Mouse (Mus musculus) CD4-positive helper T cell, adult 2 months (primary cell): ENCODE measurements around the gene Olfr12.

Experiments used
- DNase-seq: peaks from one replicate; pipeline ENCODE4 v3.0.0-alpha.2; 2012; ENCODE audit warnings: low read depth, missing footprints, low spot score

The Olfr12 gene

DNA sequence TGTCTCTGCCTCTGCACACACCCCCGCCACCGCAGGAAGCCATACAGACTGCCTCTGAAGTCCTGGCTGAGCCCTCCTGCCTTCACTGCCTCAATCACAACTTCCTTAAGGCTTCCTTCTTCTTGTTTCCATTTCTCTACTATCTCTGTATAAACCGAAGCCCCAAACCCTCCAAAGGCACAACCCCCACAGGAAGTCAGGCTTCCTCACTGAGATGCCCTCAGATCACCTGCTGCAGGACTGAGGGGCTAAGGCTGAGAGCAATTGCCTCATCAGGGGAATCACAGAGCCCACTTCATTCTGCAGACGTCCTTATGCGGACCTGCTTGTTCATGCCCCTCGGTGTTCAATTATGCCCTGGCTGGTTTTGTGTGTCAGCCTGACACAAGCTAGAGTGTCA is 22.8 kb downstream of the Olfr12 start:
- DNase-seq = peak; percentile 53

- DNase-seq = peak; percentile 90
These were observed 24.1 kb downstream of the Olfr12 start, which contains the start of gene Cops9 for GRCm38 (mm10) chr1:92641514-92642272. TSS of gene Cops9 (minus strand) at chr1:92641985.

GRCm38 (mm10) chr1:92643691-92644090 is 26.1 kb downstream of the Olfr12 start:
- DNase-seq = no peak

DNA sequence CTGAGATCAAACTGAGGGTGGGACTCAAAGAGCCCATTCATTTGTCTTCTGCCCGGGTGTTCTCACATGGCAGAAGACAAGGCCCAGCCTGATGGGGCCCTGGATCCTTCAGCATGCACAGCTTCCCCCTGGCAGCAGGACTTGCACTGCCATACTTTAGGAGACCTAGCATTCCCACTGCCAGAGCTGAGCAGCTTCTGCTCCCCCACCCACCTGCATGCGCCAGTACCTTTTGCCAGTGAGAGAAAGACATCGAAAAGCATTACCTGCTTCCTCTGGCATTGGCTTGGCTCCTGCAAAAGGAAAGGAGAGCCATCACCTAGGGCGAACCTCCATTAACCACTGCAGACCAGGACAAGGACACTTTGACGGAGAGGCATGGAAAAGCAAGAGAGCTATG is 27.3 kb downstream of the Olfr12 start:
- DNase-seq = no peak

DNA sequence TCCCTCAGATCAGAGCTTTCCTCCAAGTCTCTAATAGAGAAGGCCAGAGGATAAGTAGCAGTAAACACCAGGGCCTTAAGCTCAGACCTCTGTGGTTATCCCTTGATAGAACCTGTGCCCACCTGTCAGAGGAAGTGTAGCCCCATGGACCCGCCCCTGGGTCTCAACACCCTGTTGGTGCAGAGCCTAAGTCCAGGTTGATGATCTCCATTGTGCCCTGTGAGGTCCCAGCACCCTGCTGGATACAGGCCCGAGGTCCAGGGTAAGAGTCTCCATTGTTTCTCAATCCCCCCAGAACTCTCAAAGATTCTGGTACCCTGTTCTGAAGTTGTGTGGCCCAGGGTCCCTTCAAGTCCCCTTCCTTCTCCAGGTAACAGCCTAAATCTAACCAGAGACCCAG is 28.5 kb downstream of the Olfr12 start:
- DNase-seq = no peak

DNA sequence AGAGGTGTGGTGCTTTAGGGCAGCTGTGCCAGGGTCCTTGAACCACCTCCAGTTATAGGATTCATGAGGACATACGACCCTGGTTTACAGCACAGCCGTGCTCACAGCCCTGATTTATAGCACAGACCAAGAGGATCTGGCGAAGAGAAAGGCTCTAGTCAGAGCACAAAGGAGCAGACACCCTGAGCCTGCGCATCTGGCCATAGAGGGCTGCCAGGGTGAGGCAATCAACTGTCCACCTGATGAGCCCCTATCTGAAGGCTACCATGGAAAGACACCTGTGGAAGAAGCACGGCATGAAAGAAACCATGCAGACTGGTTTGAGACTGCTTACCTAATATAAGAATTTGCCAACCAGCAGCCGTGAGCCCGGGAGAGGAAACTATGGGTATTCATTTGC is 29.0 kb downstream of the Olfr12 start:
- DNase-seq = no peak

DNA sequence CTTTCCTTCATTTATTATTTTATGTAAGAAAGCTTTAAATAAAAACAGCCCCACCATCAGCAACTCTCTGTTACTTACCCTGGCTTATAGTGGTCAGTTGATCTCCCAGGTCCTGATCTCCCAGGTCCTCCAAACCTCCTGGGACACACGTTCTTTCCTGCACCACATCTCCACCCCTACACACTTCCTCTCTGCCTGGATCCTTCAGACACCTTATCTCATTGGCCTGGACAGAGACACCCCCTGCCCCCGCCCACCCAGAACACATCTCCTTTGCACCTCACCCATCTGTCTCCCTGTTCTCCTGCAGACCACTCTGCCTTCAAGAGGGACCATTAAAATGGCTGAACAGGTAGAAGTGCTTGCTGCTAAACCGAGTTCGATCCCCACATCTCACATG is 29.4 kb downstream of the Olfr12 start:
- DNase-seq = no peak

DNA sequence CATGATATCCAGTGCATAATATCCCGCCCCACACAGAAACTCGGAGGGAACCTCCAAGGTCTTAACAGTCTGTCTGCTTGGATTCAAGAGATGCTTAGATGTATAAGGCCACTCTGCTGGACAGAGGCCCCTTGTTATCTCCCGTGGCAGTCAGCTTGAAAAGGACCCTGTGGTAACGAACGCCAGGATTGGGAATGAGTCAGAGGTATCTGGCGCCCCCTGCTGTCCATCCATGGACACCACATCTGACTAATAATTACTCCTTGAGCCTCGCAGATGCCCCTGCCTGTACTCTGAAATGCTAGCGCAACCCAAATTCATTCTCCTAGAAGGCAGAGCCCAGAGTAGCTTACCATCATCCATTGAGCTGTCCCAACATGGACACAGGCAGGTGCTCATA is 30.2 kb downstream of the Olfr12 start:
- peak; percentile 58 for DNase-seq

- peak; percentile 42 for DNase-seq
These were observed 30.6 kb downstream of the Olfr12 start for GRCm38 (mm10) chr1:92648197-92648596.

- DNase-seq = peak; percentile 69
These were observed 31.1 kb downstream of the Olfr12 start, which contains the start of gene Otos for GRCm38 (mm10) chr1:92648673-92649072. TSS of gene Otos (minus strand) at chr1:92648841.

- DNase-seq = no peak
These were observed 33.9 kb downstream of the Olfr12 start for GRCm38 (mm10) chr1:92651467-92651866.

GRCm38 (mm10) chr1:92653179-92653578 is 35.6 kb downstream of the Olfr12 start:
- no peak for DNase-seq

- DNase-seq = no peak
These were observed 37.1 kb downstream of the Olfr12 start for GRCm38 (mm10) chr1:92654676-92655075.

GRCm38 (mm10) chr1:92657025-92657820 is 39.6 kb downstream of the Olfr12 start:
- no peak for DNase-seq

DNA sequence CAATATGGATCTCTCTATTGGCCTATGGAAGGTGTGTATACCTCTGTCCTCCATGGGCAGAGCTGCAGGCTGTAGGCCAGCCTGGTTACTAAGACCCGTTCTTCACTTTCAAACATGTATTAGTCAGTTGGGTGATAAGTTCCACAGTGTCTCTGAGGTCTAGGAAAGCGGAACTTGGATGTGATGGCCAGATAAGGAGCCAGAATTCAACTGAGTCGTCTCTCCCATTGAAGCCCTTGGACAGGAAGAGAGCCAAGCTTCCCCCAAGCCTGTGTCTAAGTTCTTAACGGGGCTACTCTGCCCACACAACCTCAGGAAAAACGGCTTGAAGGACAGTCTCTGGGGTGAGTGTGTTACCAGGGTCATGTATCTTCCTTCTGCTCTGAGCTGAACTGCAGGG is 41.8 kb downstream of the Olfr12 start:
- DNase-seq = no peak

GRCm38 (mm10) chr1:92667106-92667505 is 49.5 kb downstream of the Olfr12 start:
- no peak for DNase-seq

DNA sequence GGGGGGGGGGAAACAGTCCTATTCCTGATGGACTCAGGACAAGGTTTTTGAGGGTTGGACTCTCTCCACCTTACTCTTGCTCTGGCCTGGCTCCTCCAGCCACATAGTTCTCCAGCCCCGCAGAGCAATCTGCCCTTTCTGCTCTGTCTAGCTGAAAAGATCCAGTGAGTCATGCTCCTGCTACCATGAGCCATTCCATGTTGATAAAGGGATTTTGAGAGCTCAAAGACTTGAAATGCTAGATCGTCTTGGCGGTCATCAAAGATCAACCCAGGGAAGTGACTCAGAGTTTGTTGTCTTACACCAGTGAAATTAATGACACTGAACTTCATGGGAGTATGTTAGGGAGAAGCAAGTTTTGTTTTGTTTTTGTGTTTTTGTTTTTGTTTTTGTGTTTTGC is 51.8 kb downstream of the Olfr12 start:
- DNase-seq = no peak

GRCm38 (mm10) chr1:92671326-92671725 is 53.7 kb downstream of the Olfr12 start:
- no peak for DNase-seq
